Mouse (Mus musculus) midbrain, embryonic 11.5 days (tissue): ENCODE data around the gene Scgb2b21. TPM values are rescaled to one million over a fixed set of nuclear protein-coding genes. Genes with fewer than 3 reads are reported as not detected.
"Not testable (repeated sequence)": the region's sequence is repeated elsewhere in the genome, so short reads cannot be mapped to it uniquely, and the experiment has no call there.

ENCODE experiments used
- ATAC-seq: fragments of 200-750 bp; cut with Nextera tagmentation; 2 replicates; pipeline ENCODE4 v1.8.0; 2017; ENCODE audit warnings: moderate TSS enrichment, moderate library complexity; ENCODE audit not compliant: low FRiP score
- DNase-seq: peaks from one replicate; pipeline ENCODE4 v3.0.0; 2015; ENCODE audit warnings: low spot score; ENCODE audit errors: missing footprints
- H3K27ac ChIP-seq: fragments of 300-500 bp; sonication (generic); 2 replicates; pipeline ENCODE4 v1.5.1; 2014; ENCODE audit warnings: low read depth, low read length
- H3K27me3 ChIP-seq: fragments of 300-500 bp; sonication (generic); 2 replicates; pipeline ENCODE4 v1.6.1; 2014; ENCODE audit warnings: mild to moderate bottlenecking, low read length, moderate library complexity, mixed read lengths; ENCODE audit not compliant: control insufficient read depth, insufficient read depth
- H3K36me3 ChIP-seq: fragments of 300-500 bp; sonication (generic); 2 replicates; pipeline ENCODE4 v1.6.1; 2014; ENCODE audit warnings: mild to moderate bottlenecking, low read length, moderate library complexity, mixed read lengths; ENCODE audit not compliant: control insufficient read depth, insufficient read depth
- H3K4me1 ChIP-seq: fragments of 300-500 bp; sonication (generic); 2 replicates; pipeline ENCODE4 v1.6.1; 2014; ENCODE audit warnings: low read length; ENCODE audit not compliant: control insufficient read depth, insufficient read depth
- H3K4me2 ChIP-seq: fragments of 300-500 bp; sonication (generic); 2 replicates; pipeline ENCODE4 v1.6.1; 2014; ENCODE audit warnings: mild to moderate bottlenecking, moderate library complexity
- H3K4me3 ChIP-seq: fragments of 300-500 bp; sonication (generic); 2 replicates; pipeline ENCODE4 v1.5.1; 2014; ENCODE audit warnings: low read depth, low read length
- H3K9ac ChIP-seq: fragments of 300-500 bp; sonication (generic); 2 replicates; pipeline ENCODE4 v1.6.1; 2014; ENCODE audit warnings: low read length
- H3K9me3 ChIP-seq: fragments of 300-500 bp; sonication (generic); 2 replicates; pipeline ENCODE4 v1.6.1; 2016; ENCODE audit warnings: low read length; ENCODE audit not compliant: control insufficient read depth
- WGBS: fragments of 180-500 bp; shearing (Covaris S2); extraction: QIAGEN DNeasy Blood & Tissue Kit; methylation state at CpG from one replicate; pipeline ENCODE4 v1.1.7; 2014; 5-methylcytosine and 5-hydroxymethylcytosine counted together
- polyA plus RNA-seq: library from polyadenylated mRNA; unstranded; fragments of >200 nt; fragmentation: Nextera tagmentation; extraction: Ambion mirVana; gene quantifications from 2 replicates; pipeline ENCODE4 v1.2.1, GENCODE M21; 2014

Gene Scgb2b21
- polyA plus RNA-seq: not detected in 2 replicates

- Histone ChIP-seq H3K4me3 (no peak within 1 kb of the TSS), H3K27ac (no peak within 1 kb of the TSS), H3K27me3 (no peaks in the 10 kb centered on the region), H3K4me1 (no peaks in the 10 kb centered on the region), H3K9me3 (peaks cover 30% of the 10 kb centered on the region), H3K36me3 (no peaks in the 10 kb centered on the region), H3K4me2 (no peak within 1 kb of the TSS), H3K9ac (no peak within 1 kb of the TSS)
- DNase-seq: no peak
- no peak for ATAC-seq
Measured at GRCm38 (mm10) chr7:33520358-33520757, at the start of gene Scgb2b21. TSS of gene Scgb2b21 (minus strand) at chr7:33520458.

DNA sequence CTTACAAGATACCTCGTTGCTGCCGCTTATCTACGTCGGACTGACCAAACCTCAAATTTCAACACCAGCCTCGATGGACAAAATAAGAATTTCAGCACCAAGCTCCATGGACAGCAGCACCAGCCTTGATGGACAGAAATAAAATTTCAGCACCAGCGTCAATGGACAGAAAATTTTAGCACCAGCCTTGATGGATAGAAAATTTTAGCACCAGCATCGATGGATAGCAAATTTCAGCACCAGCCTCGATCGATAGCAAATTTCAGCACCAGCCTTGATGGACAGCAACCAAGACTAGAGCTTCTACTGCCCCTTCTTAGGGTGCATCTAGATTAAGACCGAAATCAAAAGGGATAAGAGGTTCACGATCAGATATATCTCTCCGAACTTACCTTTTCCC, 23.2 kb upstream of the Scgb2b21 start:
- H3K4me1 ChIP-seq, H3K27ac ChIP-seq, H3K9ac ChIP-seq, H3K9me3 ChIP-seq, H3K4me2 ChIP-seq, H3K36me3 ChIP-seq, DNase-seq, ATAC-seq, H3K4me3 ChIP-seq, H3K27me3 ChIP-seq: not testable (repeated sequence)
- 89% methylated on average over 12 of the region's 12 CpGs for WGBS

Other genes starting within 250 kb of the Scgb2b21 start
- gene Scgb2b19, start 240.1 kb downstream of the Scgb2b21 start, polyA plus RNA-seq: not detected in 2 replicates
- gene Scgb1b19, start 233.2 kb downstream of the Scgb2b21 start, polyA plus RNA-seq: not detected in 2 replicates
- gene Scgb2b20, start 154.1 kb downstream of the Scgb2b21 start, polyA plus RNA-seq: not detected in 2 replicates
- gene Scgb1b20, start 147.2 kb downstream of the Scgb2b21 start, polyA plus RNA-seq: not detected in 2 replicates
- not detected in 2 replicates for gene Scgb2b24, start 218.9 kb upstream of the Scgb2b21 start, polyA plus RNA-seq
- gene Scgb1b24, start 223.3 kb upstream of the Scgb2b21 start, polyA plus RNA-seq: not detected in 2 replicates